Mouse (Mus musculus) brain, adult 2 months (tissue): ENCODE results near the gene Card10.

Source experiments
- DNase-seq: peaks from one replicate; pipeline ENCODE4 v3.0.0; 2011; ENCODE audit warnings: low read depth, low spot score

Gene Card10

DNA sequence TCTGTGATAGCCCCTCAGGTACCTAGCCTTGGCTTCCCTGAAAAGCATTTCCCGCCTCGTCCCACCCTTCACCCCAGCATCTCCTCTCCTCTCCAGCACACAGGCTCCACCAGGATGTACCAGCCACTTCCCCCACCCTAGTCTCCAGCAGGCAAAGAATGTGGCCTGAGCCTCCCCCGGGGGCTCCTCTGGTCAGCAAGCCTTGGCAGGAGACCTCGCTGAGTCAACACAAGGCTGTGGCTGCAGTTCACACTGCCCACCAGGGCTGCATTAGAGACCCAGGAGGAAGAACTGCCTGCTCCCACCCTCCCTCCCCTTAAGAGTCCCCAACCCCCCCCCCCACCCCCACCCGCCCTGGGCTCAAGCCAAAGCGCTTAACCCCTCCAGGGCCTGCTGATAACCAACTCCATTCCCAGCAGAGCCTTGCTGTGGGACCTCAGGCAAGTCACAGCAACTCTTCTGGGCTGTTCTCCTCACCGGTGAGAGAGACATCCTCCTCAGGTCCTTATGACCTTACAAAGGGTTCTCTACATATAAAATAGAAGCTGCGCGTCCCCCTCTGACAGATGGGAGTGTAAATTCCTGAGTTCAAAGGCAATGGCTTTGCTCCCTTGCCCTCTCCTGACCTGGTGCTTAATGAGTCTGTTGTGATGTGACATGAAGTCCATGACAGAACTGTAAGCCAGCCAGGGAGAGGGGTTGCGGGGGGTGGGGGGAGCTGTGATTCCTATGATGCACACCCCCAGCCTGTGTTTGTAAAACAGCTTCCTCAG lies 31.6 kb upstream of the Card10 start:
- no peak for DNase-seq

- DNase-seq = no peak
Measured at GRCm38 (mm10) chr15:78833582-78833981, 30.7 kb upstream of the Card10 start.

GRCm38 (mm10) chr15:78832701-78833123 lies 29.9 kb upstream of the Card10 start:
- DNase-seq = peak; percentile 85

DNA sequence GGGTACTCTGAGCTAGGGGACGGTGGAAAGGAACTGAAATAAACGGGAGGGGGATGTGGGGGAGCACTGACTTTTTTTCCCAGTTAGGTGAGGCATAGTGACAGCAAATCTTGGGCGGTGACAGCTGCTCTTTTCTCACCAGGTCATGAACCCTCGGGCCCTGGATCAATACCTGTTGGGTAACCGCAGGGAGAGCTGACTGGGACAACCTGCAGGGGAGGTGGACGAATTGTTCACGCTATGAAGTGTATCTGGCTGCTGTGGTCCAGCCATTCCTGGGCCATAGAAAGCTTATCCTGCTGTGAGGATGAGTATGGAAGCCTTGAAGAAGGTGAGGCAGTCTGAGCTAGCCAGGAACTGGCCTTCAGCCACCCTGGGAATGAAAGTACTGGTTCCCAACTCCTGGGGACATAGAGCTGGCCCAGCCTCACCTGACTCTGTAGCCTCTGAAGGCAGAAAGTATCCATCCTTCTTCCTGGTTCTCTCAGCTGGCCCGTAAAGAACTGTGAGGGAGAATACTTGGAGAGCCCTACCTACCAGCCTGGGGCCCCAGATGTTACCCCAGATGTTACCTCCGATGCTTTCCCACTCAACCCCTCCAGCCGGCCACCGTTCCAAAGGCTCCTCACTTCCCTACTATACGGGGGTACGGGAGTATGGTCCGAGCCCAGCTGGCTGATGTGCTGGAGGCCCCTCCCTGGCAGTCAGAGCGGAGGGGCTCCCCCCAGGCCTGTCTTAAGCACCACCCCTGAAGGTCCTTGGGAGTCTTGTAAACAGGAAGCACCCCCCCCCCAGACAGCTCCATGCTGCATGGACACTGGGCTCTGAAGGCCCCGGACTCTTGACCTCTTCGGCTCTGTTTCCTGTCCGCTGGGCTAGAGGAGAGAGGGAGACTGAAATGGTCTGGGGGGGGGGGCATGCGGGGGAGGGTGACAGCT lies 29.1 kb upstream of the Card10 start:
- no peak for DNase-seq

DNA sequence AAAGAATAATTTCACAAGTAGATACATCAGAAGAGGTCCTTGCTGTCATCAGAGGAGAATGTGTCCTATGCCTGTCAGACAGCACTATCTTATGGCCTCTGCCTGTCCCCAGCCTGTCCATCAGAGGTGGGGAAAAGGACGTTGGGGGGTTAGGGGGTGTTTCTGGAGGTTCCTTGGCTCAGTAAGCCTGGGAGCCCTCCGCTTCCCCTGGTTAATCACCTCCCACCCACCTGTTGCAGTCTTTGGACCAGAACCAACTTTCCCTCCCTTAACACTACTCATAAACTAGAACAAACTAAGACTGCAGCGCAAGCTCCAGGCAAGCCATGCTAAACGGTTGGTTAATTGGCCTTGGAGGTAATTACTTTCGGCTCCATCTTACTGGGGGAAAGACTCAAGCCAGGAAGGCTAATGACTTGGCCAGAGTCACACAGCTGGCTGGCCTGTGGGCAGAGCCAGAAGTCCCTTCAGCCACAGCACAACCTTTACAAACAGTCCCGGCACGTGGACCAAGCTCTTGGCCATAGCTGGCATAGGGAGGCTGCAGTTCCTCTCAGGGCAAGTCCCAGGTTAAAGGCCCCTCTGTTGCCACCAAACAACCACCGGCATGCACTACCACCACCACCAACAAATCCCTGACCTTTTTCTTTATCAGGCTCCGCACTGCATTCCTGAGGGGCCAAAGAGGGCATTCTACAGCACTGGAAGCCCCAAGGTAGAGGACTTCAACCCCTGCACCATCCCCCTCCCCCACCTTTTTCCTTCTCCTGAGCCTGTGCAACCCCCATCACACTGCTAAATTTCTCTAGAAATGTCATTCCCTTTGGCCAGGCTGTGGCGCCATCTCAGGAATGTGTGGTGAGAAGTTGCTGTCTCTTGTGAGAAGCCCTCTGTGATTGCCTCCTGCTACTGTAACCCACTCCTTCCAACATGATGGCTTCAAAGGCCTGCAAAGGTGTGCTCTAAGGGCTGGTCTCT lies 28.2 kb upstream of the Card10 start:
- no peak for DNase-seq

DNA sequence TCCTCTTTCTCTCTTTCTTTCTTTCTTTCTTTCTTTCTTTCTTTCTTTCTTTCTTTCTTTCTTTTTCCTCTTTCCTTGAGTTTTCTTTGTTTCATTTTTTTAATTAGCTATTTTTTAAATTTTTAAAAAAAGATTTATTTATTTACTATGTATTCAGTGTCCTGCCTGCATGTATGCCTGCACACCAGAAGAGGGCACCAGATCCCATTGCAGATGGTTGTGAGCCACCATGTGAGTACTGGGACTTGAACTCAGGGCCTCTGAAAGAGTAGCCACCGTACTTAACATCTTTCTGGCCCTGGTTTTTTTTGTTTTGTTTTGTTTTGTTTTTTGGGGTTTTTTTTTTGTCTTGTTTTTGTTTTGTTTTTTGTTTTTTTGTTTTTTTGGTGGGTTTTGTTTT lies 26.8 kb upstream of the Card10 start:
- no peak for DNase-seq

- DNase-seq = no peak
Measured at GRCm38 (mm10) chr15:78828315-78828714, 25.5 kb upstream of the Card10 start.

GRCm38 (mm10) chr15:78826213-78827204 lies 23.7 kb upstream of the Card10 start:
- peak; percentile 81 for DNase-seq

- DNase-seq = no peak
Measured at GRCm38 (mm10) chr15:78816074-78816391, 13.2 kb upstream of the Card10 start.

DNA sequence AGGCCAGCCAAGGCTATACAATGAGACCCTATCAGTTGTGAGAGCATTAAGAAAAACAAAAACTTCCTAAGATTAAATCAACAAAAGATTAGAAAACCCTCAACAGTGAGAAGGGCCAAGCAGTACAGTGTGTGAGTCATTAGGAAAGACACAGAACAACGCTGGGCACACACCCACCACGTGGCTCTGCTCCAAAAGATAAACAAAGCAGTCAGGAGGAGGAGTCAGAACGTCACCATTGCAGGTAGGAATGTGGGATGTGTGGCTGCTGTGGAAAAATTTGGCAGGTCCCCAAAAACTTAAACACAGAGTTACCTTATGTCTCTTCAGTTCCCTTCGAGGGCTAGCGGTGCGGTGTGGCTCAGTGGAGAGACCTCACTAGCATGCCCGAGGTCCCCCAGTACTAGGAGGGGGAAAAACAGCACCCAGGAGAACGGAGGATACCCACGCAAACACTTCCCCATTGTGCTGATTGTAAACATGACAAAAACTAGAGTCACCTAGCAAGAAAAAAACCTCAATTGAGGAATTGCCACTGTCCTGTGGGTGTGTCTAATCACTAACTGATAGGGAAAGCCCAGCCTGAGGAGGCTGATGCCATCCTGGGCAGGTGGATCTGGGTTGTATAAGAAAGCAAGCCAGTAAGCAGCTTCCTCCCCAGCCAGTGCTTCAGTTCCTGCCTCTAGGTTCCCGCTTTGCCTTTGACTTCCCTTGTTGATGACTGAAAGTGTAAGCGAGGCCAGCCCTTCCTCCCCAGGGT lies 12.7 kb upstream of the Card10 start:
- DNase-seq = no peak

- DNase-seq = no peak
Measured at GRCm38 (mm10) chr15:78813603-78814002, 10.8 kb upstream of the Card10 start.

DNA sequence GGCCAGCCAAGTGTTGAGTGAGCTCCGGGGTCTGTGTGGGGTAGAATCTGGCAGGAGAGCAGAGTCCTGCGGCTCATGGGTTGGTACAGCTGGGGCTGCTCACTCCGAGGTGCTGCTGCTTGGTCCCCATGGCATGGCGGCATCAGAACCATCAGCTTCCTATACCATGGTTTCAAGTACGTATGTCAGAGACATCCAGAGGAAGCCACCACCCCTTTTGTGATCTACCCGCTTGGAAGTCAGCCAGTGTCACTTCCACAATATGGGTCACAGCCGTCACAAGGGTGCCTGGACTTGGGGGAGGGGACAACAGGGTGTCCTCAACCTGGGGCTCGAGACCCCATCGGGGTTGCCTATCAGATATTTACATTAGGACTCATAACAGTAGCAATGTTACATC lies 7.3 kb upstream of the Card10 start:
- DNase-seq = no peak

- no peak for DNase-seq
Measured at GRCm38 (mm10) chr15:78809739-78810138, 6.9 kb upstream of the Card10 start.

GRCm38 (mm10) chr15:78808980-78809379 lies 6.1 kb upstream of the Card10 start:
- no peak for DNase-seq

GRCm38 (mm10) chr15:78807141-78807540 lies 4.3 kb upstream of the Card10 start:
- no peak for DNase-seq

- peak; percentile 52 for DNase-seq
Measured at GRCm38 (mm10) chr15:78806614-78807013, 3.8 kb upstream of the Card10 start.

DNA sequence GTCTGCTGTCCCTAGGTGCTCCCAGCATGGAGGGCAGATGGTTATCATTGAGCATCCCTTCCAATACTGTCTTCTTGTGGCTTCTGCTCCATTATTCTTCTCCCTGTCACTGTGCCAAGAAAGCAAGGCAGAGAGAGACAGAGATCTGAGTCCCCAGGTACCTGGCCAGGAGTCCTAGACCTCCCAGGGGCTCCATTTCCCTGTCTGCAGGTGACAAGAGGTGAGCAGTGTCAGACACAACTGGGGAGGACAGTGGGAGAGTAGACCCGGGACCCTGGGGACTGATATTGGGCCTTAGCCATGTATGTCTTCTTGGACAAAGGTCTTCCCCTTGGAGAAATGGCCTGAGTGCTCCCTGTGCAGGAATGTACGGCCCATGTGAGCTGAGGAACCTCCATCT lies 2.5 kb upstream of the Card10 start:
- DNase-seq = no peak

DNA sequence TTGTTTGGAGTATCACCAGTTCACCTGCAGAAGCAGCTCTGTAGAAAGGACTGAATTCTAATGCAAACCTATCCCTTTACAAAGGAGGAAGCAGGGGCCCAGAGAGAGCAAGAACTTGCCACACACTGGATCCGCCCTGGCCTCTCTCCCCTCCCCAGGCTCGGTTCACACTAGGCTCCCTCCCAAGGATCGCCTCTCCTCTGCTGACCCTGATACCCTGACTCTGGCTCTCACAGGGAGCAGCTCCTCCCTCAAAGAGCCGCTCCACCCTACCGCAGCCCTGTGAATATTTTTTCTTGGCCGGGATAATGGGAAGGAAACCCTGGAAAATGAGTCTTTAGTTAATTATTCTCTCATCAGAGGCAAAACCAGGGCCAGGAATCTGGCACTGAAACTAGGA lies 1.5 kb upstream of the Card10 start:
- no peak for DNase-seq

DNA sequence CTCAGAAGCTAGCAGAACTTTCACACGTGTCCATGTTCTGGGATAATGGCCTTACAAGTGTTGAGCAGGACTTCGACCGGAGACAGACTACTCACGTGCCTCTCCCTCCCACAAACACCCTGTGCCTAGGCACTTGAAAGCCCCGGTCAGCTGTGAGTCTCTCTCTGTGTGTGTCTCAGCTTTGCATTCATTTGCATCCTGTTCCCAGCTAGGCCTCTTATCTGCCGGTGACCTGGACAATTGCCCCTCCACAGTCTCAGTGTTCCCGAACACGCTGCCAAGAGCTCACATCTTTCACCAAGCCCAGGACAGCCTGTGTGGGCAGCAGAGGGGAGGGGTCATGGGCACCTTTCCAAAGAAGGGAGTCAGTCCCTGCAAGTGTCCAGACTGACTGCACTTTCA lies 658 bp upstream of the Card10 start:
- DNase-seq = no peak
